Mouse (Mus musculus) cerebellum, adult 2 months (tissue): ENCODE results near the gene Traip. TPM values are rescaled to one million over a fixed set of nuclear protein-coding genes. Genes with fewer than 3 reads are reported as not detected.

Experiments used
- DNase-seq, 2 experiments: peaks; one replicate each; pipeline ENCODE4 v3.0.0; 2021
- H3K27ac ChIP-seq: fragments of 200-500 bp; 2 replicates; pipeline ENCODE4 v1.5.1; 2012; ENCODE audit warnings: low read length, control low read depth, inconsistent platforms; ENCODE audit not compliant: insufficient read depth
- H3K27me3 ChIP-seq: fragments of 200-500 bp; 2 replicates; pipeline ENCODE4 v1.6.1; 2012; ENCODE audit warnings: inconsistent platforms, mild to moderate bottlenecking, low read length, moderate library complexity; ENCODE audit not compliant: control insufficient read depth, insufficient read depth
- H3K4me1 ChIP-seq: fragments of 200-500 bp; 2 replicates; pipeline ENCODE4 v1.6.1; 2011; ENCODE audit warnings: low read length; ENCODE audit not compliant: control insufficient read depth, insufficient read depth
- H3K4me3 ChIP-seq: fragments of 200-500 bp; replicated peaks from 2 replicates; pipeline ENCODE3; 2011; ENCODE audit warnings: mild to moderate bottlenecking, low read depth, low read length, control low read depth; ENCODE audit not compliant: insufficient read depth
- CTCF ChIP-seq: fragments of 200-500 bp; IDR thresholded peaks from 2 replicates; pipeline ENCODE4 v1.5.1; 2011; ENCODE audit warnings: low read depth, mild to moderate bottlenecking, control low read depth, low read length, moderate library complexity, borderline replicate concordance; ENCODE audit not compliant: insufficient read depth
- POLR2A ChIP-seq: fragments of 200-500 bp; IDR thresholded peaks from 2 replicates; pipeline ENCODE4 v1.6.1; 2011; ENCODE audit warnings: low read length, control low read depth, borderline replicate concordance; ENCODE audit not compliant: insufficient read depth
- WGBS: fragments of 180-500 bp; shearing (Covaris S2); methylation state at CpG from one replicate; pipeline ENCODE4 v1.1.7; 2018; 5-methylcytosine and 5-hydroxymethylcytosine counted together
- polyA plus RNA-seq: library from polyadenylated mRNA; depleted of rRNA; stranded (reverse); fragments of >200 nt; gene quantifications from 2 replicates; pipeline ENCODE4 v1.2.3, GENCODE M21; 2012

Gene Traip
- polyA plus RNA-seq, 1 experiment, result 1.5 TPM

GRCm38 (mm10) chr9:107936215-107936822 lies 13.6 kb upstream of the Traip start:
- Histone ChIP-seq H3K27ac (no peak overlapping the region), H3K4me1 (peaks cover 3% of the 10 kb centered on the region), H3K4me3 (peak overlapping the region; percentile 44), H3K27me3 (no peaks in the 10 kb centered on the region)
- 7% methylated on average over 29 of the region's 29 CpGs for WGBS
- TF ChIP-seq POLR2A (no peak), CTCF (no peak)
- DNase-seq, result no peak

- no peak overlapping the region for H3K4me3 ChIP-seq
- TF ChIP-seq CTCF, result no peak
- no peak for TF ChIP-seq POLR2A
- H3K27me3 ChIP-seq, result no peaks in the 10 kb centered on the region
- H3K27ac ChIP-seq, result no peak overlapping the region
- no peak for DNase-seq
- H3K4me1 ChIP-seq, result peaks cover 3% of the 10 kb centered on the region
- 45% methylated on average over 3 of the region's 3 CpGs for WGBS
Measured at GRCm38 (mm10) chr9:107936831-107937230, 13.1 kb upstream of the Traip start.

GRCm38 (mm10) chr9:107947241-107948194 lies 2.4 kb upstream of the Traip start:
- Histone ChIP-seq H3K4me3 (peak overlapping the region; percentile 38), H3K4me1 (peaks cover 4% of the 10 kb centered on the region; the same call in 1 of the 2 replicates), H3K27ac (no peak overlapping the region), H3K27me3 (no peaks in the 10 kb centered on the region)
- WGBS, result 23% methylated on average over 31 of the region's 31 CpGs
- TF ChIP-seq CTCF, result no peak
- no peak for TF ChIP-seq POLR2A
- peak; percentile 59 to 60 for DNase-seq

- 83% methylated on average over 13 of the region's 13 CpGs for WGBS
- H3K27me3 ChIP-seq, result no peaks in the 10 kb centered on the region
- H3K4me3 ChIP-seq, result no peak overlapping the region
- H3K27ac ChIP-seq, result no peak overlapping the region
- no peak for TF ChIP-seq CTCF
- no peak for TF ChIP-seq POLR2A
- no peak for DNase-seq
- H3K4me1 ChIP-seq, result peaks cover 4% of the 10 kb centered on the region; the same call in 1 of the 2 replicates
Measured at GRCm38 (mm10) chr9:107949184-107949921, 583 bp upstream of the Traip start.

- WGBS, result 12% methylated on average over 45 of the region's 45 CpGs
- H3K4me3 ChIP-seq, result peak overlapping the region; percentile 75
- TF ChIP-seq CTCF (no peak), POLR2A (peak; percentile 84; the same call in 1 of the 2 replicates)
- peak; percentile 90 to 91 for DNase-seq
- no peaks in the 10 kb centered on the region for H3K27me3 ChIP-seq
- H3K27ac ChIP-seq, result peak overlapping the region; percentile 37
- H3K4me1 ChIP-seq, result peaks cover 4% of the 10 kb centered on the region; the same call in 1 of the 2 replicates
Measured at GRCm38 (mm10) chr9:107950460-107951355, 772 bp downstream of the Traip start.

GRCm38 (mm10) chr9:107955613-107956289 lies 5.8 kb downstream of the Traip start:
- no peak for DNase-seq
- no peak overlapping the region for H3K4me3 ChIP-seq
- H3K27me3 ChIP-seq, result no peaks in the 10 kb centered on the region
- WGBS, result 87% methylated on average over 6 of the region's 6 CpGs
- no peak for TF ChIP-seq CTCF
- no peak for TF ChIP-seq POLR2A
- H3K4me1 ChIP-seq, result no peaks in the 10 kb centered on the region
- H3K27ac ChIP-seq, result no peak overlapping the region
